Mouse (Mus musculus): ENCODE results near the gene Zfp148.

DNA sequence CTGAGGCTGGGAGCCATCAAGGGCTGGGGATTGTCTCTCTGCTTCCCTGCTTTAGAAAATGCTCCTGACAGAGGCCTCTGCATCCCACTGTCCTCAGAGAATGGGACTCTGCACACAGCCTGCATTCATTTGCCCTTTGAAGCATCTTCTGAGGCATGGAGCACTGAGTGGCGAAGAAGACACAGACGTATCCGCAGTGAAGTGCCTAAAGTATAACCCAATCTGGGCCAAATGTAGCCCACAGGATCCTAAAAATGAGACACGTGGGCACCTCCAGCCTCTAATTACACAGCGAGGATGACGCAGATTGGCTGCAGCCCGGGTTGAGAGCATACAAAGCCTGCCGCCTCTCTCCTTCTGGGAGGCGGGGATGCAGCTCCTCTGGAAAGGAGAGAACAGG lies 36.3 kb upstream of the Zfp148 start:
- TF ChIP-seq CTCF (IDR thresholded peaks at IDR 0.05; ENCODE audit: borderline replicate concordance, insufficient read depth, low read length) (no peak), POLR2A (IDR thresholded peaks at IDR 0.05; ENCODE audit: low read depth, low read length) (no peak)

Measured in embryonic fibroblast, embryonic 13.5 days (primary cell).